Mouse (Mus musculus) olfactory bulb, adult 2 months (tissue): ENCODE measurements around the gene Hephl1. TPM values are rescaled to one million over a fixed set of nuclear protein-coding genes. Genes with fewer than 3 reads are reported as not detected.
"Not testable (repeated sequence)": the region's sequence is repeated elsewhere in the genome, so short reads cannot be mapped to it uniquely, and the experiment has no call there.

Experiments used
- H3K27ac ChIP-seq: fragments of 200-500 bp; 2 replicates; pipeline ENCODE4 v1.5.1; 2012; ENCODE audit warnings: low read depth, low read length; ENCODE audit not compliant: insufficient read depth
- H3K4me1 ChIP-seq: fragments of 200-500 bp; 2 replicates; pipeline ENCODE4 v1.6.1; 2012; ENCODE audit warnings: low read length; ENCODE audit not compliant: control insufficient read depth, insufficient read depth
- H3K4me3 ChIP-seq: fragments of 200-500 bp; 2 replicates; pipeline ENCODE4 v1.5.1; 2012; ENCODE audit warnings: mild to moderate bottlenecking, low read depth, low read length, moderate library complexity; ENCODE audit not compliant: insufficient read depth
- CTCF ChIP-seq: fragments of 200-500 bp; IDR thresholded peaks from 2 replicates; pipeline ENCODE4 v1.5.1; 2012; ENCODE audit warnings: low read depth, mild to moderate bottlenecking, low read length, moderate library complexity; ENCODE audit not compliant: insufficient read depth
- POLR2A ChIP-seq: fragments of 200-500 bp; IDR thresholded peaks from 2 replicates; pipeline ENCODE4 v1.6.1; 2012; ENCODE audit warnings: mild to moderate bottlenecking, low read depth, low read length, moderate library complexity; ENCODE audit not compliant: insufficient read depth
- WGBS: fragments of 180-500 bp; shearing (Covaris S2); methylation state at CpG from one replicate; pipeline ENCODE4 v1.1.7; 2018; 5-methylcytosine and 5-hydroxymethylcytosine counted together
- polyA plus RNA-seq: library from polyadenylated mRNA; stranded (reverse); fragments of >200 nt; gene quantifications from 2 replicates; pipeline ENCODE4 v1.2.4, GENCODE M21; 2012; ENCODE audit warnings: low replicate concordance; ENCODE audit not compliant: missing spikeins, insufficient read depth, insufficient read length

Hephl1 gene
- polyA plus RNA-seq, 1 experiment = not detected

DNA sequence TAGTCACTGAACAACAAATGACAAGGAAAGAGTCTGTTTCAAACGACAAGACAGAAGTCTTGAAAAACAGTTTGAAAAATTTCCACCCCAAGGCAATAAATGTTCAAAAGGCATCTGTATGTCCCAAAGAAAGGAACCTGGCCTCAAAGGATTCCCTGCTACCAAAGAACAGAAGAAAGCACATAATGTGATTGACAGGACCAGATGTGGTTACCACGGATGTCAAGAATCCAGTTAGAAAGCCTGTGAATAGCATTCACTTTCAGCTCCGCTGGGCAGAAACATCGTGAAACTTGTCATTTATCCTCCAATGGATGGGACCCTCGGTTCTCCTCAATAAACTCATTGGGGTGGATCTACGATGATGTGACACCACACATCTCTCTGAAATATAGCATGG lies 2.2 kb upstream of the Hephl1 start:
- peaks cover 14% of the 10 kb centered on the region for H3K4me1 ChIP-seq
- peak overlapping the region; percentile 60; the same call in 1 of the 2 replicates for H3K27ac ChIP-seq
- H3K4me3 ChIP-seq = no peak overlapping the region
- WGBS = 48% methylated on average over 6 of the region's 6 CpGs
- TF ChIP-seq POLR2A = no peak
- no peak for TF ChIP-seq CTCF

DNA sequence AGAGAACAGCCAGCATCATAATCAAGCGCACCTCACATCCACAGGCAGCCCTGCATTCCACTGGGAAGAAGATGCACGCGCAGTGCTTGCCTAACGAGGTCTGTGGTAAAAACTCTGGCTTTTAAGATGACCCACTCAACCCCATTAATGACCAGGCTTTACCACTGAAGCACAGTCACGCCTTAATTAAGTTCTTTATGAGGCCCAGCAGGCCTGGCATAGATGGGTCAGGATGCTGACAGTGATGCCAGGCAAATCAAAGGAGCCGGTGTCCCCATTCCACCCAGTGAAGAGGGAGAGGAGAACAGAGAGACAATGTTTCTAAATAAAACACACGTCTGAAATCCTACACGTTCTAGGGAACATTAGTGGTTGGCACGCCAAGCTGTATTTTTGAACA lies 3.8 kb downstream of the Hephl1 start:
- WGBS = 67% methylated on average over 9 of the region's 9 CpGs
- Histone ChIP-seq H3K4me1 (peaks cover 11% of the 10 kb centered on the region), H3K27ac (no peak overlapping the region), H3K4me3 (no peak overlapping the region)
- TF ChIP-seq CTCF = no peak
- no peak for TF ChIP-seq POLR2A

DNA sequence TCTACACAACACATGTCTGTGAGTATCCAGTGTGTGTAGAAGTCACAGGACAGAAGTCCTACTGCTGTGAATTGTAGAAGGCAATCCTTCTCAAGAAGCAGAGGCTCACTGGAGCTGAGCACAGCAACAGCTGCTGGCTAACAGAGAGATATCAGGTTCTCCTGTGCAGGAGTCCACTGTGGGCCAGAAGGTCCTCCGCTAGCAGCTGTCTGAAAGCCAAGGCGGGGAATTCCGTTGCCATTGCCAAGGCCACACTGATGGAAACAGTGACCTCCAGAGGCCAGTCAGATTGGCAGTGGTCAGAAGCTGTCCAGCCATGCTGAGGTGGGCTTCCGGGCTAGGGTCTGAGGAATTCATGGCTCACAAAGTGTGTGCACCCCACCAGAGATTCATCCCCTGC lies 6.8 kb downstream of the Hephl1 start:
- TF ChIP-seq CTCF = no peak
- no peak for TF ChIP-seq POLR2A
- H3K4me3 ChIP-seq = no peak overlapping the region
- peaks cover 14% of the 10 kb centered on the region for H3K4me1 ChIP-seq
- WGBS = 77% methylated on average over 4 of the region's 4 CpGs
- H3K27ac ChIP-seq = no peak overlapping the region

DNA sequence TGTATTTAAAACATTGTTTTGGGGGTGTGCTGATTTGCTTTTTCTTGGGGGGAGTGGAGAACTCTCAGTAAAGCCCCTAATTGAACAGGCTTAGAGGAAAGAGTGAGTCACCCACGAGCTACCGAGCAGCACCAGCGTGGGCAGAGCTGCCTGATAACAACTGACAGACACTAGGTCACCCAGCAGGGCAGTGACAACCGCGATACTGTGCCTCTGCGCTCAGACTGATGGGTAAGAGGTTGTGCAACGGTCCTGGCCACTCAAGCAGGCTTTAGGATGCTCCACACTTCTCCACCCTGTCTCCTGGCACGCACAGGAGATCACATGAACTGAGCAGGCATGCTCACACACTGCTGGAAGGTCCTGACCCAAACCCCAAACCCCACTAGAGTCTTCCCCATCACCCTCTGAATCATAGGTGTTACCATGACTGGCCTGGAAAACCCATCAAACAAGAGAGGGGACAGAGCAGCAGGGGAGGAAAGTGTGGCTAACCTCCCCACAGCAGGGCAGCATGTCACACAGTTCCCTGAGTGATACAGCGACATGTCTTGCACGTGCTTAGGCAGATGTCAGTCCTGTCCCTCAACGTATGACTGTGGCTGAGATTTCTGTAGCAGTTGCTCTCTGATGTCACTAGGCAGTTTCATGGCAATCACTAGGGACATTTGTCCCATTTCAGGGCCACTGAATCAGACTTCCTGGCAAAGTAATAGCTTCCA lies 8.2 kb downstream of the Hephl1 start:
- TF ChIP-seq POLR2A = no peak
- TF ChIP-seq CTCF = no peak
- no peak overlapping the region for H3K4me3 ChIP-seq
- H3K4me1 ChIP-seq = peaks cover 14% of the 10 kb centered on the region
- peak overlapping the region; percentile 85 for H3K27ac ChIP-seq
- WGBS = 41% methylated on average over 11 of the region's 11 CpGs

DNA sequence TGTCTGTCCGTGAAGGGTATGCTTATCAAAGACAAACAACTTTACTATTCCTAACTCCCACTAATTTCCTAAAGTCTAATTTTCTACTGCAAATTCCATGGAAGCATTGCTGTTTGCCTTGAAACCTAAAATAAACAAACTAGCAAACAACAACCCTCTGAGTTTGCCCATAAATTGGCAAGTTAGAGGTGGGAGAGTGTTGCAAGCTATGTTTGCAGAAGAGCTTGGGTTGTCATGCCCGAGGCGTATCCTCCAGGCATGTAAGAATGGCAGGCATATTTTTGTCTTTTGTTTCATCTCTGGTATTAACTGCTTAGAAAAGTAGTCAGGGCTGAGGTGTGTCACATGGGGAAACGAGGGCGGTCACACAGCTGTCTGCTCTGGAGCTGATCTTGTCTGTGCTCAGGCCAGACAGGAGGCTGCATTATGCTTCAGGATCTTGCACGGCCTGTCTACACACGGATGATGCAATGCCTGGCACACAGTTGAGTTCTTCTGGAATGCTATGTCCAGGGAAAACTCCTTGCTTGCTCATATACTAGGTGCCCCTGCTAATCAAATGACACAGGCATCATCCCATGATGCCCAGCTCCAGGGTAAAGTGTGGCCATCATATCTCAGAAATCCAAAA lies 10.3 kb downstream of the Hephl1 start:
- TF ChIP-seq CTCF (no peak), POLR2A (no peak)
- 53% methylated on average over 7 of the region's 7 CpGs for WGBS
- Histone ChIP-seq H3K4me1 (peaks cover 14% of the 10 kb centered on the region), H3K27ac (0 out of 2 replicates have a peak overlapping the region, but pooled peaks have one; percentile 64), H3K4me3 (no peak overlapping the region)

DNA sequence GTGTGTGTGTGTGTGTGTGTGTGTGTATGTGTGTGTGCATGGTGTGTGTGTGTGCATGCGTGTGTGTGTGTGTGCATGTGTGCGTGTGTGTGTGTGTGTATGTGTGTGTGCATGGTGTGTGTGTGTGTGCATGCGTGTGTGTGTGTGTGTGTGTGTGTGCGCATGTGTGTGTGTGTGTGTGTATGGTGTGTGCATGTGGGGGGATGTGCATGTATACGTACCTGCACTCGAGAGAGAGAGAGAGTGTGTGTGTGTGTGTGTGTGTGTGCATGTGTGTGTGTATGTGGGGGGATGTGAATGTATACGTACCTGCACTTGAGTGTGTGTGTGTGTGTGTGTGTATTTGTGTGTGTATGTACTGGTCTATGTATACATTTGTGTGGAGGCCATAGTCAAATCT lies 13.5 kb downstream of the Hephl1 start:
- not testable (repeated sequence) for H3K4me1 ChIP-seq, H3K27ac ChIP-seq, H3K4me3 ChIP-seq
- WGBS = 93% methylated on average over 7 of the region's 7 CpGs

DNA sequence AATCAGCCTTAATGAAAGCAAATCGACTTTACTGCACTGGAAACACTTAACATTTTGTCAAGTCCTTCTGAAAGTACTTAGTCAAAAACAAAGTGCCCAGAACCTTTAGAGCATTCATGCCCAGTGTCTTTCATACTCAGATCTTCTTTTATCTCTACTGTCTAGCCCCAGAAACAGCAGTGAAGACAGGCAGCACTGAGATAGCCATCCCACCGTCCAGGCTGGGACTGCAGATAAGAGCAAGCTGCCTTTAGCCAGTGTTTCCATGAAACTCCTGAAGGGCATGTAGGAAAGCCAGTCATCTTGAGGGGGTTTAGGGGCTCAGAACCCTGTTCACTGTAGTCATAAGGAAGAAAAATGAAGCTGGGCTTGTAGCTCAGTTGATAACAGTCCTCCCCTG lies 14.7 kb downstream of the Hephl1 start:
- 90% methylated on average over 2 of the region's 2 CpGs for WGBS
- Histone ChIP-seq H3K4me3 (no peak overlapping the region), H3K27ac (no peak overlapping the region), H3K4me1 (peaks cover 3% of the 10 kb centered on the region; the same call in 1 of the 2 replicates)
- no peak for TF ChIP-seq POLR2A
- TF ChIP-seq CTCF = no peak

DNA sequence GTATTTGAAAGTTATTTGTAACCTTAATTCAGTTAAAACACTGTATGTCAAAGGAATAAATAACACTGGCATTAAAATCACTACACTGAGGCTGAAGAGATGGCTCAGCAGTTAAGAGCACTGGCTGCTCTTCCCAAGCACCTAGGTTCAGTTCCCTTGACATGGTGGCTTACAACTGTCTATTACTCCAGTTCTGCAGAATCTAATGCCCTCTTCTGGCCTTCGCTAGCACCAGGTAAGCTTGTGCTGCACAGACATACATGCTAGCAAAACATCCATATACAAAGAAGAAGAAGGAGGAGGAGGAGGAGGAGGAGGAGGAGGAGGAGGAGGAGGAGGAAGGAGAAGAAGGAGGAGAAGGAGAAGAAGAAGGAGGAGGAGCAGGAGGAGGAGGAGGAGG lies 15.7 kb downstream of the Hephl1 start:
- Histone ChIP-seq H3K4me3 (no peak overlapping the region), H3K27ac (no peak overlapping the region), H3K4me1 (no peaks in the 10 kb centered on the region)
- 100% methylated on average over 1 of the region's 1 CpGs for WGBS
- TF ChIP-seq CTCF (no peak), POLR2A (no peak)

DNA sequence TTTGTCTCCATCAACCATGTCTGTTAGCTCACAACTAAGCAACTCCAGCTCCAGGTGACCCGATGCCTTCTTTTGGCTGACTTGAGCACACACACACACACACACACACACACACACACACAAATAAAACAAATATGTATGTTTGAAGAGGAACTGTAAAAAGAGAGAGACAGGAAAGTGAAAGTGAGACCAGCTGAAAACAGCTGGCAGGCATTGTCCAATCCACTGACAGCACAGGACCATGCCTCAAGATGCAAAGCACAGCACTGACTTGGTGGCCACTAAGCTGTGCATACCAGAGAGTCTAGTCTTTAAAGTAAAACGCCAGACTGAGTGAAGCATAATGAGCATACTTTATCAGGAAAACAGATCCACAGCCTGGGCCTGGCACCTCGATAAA lies 16.7 kb downstream of the Hephl1 start:
- WGBS = 78% methylated on average over 3 of the region's 3 CpGs
- Histone ChIP-seq H3K4me1 (no peaks in the 10 kb centered on the region), H3K27ac (no peak overlapping the region), H3K4me3 (no peak overlapping the region)
- TF ChIP-seq POLR2A = no peak
- TF ChIP-seq CTCF = no peak

DNA sequence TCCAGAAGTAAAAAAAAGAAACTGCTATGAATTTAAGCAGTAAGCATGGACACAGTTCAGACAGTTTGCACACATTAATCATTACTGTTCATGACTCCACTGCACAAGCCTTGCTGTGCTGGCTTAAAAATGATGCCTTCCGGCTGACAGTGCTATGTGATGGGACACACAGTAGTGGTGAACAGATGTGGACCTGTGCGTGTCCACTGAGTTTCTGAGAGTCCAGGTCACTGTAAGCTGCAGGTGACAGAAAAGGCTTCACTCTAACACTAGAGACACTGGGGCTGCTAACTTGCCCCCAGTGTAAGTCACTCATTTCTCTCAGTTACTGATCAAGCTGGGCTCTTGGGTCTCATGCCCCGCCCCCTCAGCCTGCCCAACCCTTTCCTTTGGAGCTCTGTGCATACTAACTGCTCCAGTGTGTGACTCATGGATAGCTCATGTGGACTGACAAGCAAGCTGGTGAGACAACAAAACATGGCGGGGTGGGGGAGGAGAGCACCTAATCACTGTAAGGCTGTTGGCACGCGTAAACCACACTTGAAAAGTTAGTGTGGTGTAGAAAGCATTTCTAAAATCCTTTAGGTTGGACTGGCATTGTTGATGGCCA lies 43.1 kb downstream of the Hephl1 start:
- no peak for TF ChIP-seq POLR2A
- TF ChIP-seq CTCF = no peak
- WGBS = 47% methylated on average over 6 of the region's 6 CpGs
- Histone ChIP-seq H3K4me1 (peaks cover 43% of the 10 kb centered on the region), H3K27ac (peak overlapping the region; percentile 89), H3K4me3 (no peak overlapping the region)
